Mouse (Mus musculus) skeletal muscle tissue, adult 2 months (tissue): Measurements from ENCODE around the gene Lrrc1.
A peak's percentile ranks its signal among the peaks of the same experiment; 100 is the strongest.

Experiments
- DNase-seq: peaks from one replicate; pipeline ENCODE4 v3.0.0-alpha.2; 2012; ENCODE audit warnings: low read depth, low spot score

The Lrrc1 gene

DNA sequence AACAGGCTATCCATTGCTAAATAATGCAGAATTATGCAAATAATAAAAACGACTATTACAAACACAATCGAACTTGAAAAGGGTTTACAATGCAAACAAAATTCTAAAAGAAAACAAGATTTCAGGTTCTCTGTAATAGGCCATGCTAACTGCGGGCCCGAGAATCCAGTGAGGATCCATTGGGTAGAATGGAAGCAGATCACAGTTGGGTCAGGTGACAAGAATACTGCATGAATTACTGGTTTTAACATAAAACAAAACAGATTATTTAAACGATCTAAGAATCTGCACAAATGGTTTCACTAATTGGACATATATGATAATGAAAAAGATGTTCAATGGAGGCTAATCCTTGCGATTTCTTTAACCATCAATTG, 42.5 kb downstream of the Lrrc1 start:
- DNase-seq: no peak

DNA sequence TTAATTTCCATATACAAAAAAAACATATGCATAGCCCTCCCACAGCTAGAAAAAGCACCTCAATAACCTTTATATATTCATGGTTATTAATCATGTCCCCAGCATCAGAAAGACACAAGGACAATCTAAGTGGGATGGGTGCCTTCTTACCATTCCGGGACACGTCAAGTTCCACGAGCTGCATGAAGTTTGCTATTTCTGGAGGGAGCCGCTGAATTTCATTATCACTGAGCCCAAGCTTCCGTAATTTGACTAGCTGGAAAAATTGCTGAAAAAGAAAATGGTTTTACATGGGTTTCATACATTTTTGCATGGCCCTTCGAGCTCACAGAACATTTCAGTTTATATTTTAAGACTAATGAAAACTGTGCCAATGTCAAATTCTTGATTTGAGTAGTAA, 45.6 kb downstream of the Lrrc1 start:
- DNase-seq: no peak

DNA sequence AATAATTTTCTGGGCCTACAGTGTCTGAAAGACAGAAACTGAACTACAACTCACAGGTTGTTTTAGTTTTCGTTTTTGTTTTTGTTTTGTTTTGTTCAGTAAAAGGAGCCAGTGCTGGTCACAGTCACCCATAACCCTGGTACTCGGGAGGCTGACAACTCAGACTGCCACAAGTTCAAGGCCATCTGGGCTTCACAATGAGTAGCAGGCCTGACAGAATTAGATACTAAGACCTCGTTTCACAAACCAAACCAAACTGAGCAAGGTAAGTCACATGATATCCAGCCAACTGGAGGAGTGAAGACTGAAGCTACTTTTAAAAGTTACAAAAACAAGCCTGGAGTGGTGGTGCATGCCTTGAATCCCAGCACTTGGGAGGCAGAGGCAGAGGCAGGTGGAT, 46.3 kb downstream of the Lrrc1 start:
- no peak for DNase-seq

DNA sequence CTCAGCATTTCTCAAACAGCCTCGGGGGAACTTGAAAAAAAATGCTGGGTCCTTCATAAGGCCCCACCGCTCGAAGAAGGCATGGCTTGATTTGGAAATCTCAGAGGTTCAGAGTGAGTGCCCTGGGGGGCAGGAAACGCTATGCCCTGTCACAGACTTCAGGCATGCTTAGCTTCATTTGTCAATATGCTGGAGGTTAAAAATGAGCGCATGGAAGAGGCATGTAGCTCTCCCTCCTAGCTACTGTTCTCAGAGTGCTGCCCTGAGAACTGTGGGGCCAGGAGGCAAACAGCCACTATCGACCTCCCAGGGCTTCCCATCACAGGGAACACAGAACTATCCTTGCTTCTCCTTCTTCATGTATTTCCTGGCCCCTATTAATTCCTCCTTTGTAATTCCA, 47.5 kb downstream of the Lrrc1 start:
- DNase-seq: no peak

DNA sequence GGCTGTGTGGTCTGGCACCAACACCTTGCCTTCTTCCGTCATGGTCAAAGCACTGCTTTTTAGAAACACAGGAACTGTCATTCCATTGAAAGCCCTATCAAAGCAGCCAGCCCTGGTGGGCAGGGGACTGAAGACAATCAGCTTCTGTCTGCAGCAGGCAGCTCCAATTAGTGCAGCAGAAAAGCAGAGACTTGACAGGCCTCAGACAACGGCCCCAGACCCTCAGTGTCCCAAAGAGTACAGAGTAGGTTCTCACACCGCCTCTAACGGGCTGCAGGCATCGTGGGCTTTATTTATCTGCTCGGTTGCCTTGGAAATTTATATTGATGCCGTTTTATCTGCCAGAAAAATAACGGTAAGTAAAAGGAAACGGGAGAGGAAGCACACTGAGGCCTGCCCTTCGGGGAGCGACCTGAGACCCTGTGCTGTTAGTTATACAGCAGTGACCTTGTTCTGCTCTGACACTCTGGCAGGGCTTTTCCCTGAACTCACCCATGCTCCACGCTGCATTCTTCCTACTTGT, 48.1 kb downstream of the Lrrc1 start:
- DNase-seq: no peak

DNA sequence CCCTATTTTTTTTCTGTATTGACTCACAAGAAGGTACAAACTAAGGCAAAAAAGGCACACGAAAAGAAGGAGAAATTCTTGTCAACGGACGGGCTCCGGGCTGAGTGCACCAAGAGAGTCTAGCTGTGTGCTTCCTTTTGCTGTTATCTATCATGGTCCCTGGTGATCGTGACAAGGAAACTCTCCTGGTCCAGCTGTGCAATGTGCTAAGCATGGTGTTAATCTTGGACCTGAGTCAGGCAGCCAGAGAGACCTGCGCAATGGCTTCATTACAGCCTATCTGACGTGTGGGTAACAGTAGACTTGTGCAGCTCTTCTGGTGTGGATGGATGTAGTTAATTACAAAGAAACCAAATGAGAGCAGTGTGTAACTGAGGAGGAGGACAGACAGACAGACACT, 50.4 kb downstream of the Lrrc1 start:
- no peak for DNase-seq

DNA sequence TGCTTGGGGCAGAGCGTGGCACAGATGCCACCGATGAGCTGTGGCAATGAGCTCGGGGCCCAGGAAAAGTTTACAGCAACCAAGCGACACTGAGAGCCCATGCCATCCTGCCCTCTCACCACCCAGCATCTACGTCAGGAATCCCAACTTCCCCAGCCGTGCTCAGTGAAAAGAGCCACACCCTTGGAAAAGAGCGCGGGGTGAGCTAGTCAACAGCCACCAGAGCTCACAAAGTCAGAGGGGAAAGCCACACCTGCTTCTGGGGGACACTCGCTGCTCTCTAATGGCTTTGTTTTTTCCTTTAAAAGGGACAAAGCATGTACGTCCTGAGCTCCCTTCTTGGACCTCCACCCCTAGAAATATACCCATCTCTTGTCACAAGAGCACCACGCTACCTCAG, 56.1 kb downstream of the Lrrc1 start:
- no peak for DNase-seq

DNA sequence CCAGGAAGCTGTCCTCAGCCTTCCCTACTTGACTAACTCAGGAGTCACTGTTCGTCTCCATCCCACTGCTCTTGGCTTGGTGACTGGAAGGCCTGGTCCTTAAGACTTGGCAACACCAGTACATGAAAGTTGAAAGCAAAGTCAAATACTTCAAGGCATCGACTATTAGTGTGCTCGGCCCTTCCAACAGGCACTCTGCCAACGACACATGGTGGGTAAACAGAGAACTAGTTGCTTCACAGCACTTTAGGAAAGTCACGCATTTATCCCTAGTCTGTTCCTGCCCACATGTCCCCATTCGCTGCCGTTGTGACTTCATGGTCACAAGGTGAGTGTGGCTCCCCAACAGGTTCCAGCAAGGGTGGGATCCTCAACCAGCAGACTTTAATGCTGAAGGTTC, 57.2 kb downstream of the Lrrc1 start:
- DNase-seq: no peak

DNA sequence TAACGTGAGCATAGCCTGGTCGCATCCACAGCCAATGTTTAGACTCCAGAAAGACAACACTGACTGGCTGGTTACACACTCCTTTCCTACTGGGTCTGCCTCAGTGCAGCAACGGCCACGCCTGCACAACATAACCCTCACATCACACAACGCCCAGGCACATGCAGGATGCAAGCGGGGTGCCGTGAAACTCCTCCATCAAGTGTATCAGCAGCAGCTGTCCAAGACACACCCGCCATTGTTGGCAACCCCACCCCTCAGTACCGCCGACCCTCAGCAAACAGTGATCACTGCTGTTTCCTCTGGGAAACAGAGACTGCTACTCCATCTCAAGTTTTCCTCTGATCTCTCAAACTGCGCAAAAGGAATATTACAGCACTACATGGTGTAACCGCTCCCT, 58.8 kb downstream of the Lrrc1 start:
- DNase-seq: no peak

DNA sequence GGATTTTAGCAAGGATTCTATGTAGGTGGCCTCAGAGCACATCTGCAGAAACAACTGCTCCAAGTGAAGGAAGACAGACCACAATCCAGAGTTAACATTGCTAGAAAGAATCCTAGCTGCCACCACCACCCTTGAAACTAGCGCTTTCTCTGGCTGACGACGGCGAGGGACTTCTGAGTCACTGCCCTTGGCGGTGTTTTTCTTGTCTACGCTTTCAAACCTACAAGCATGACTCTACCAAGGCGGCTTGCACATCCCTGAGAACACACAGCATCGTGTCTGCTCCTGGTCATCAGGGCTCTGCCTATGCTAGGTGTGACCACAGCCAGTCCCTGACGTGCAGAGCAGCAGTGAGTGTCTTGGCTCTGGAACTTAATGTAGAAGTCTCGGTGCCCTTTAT, 59.9 kb downstream of the Lrrc1 start:
- peak; percentile 8 for DNase-seq

DNA sequence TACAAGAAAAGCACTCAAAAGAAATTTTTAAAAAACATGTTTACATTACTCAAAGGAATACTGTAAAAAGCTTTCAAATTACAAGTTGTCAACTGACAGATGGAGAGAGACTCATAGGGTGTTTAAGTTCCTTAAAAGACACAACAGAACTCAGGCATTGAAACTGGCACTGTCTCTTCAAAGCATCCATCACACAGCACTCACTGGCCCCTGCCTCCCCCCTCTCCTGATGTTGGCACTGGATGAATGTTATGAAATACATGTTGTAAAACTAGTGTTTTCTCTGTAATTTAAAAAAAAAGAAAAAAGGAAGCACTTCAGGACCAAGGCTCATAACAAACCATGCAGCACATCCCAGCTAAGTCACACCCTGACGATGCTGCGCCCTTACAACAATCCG, 61.1 kb downstream of the Lrrc1 start:
- DNase-seq: no peak

DNA sequence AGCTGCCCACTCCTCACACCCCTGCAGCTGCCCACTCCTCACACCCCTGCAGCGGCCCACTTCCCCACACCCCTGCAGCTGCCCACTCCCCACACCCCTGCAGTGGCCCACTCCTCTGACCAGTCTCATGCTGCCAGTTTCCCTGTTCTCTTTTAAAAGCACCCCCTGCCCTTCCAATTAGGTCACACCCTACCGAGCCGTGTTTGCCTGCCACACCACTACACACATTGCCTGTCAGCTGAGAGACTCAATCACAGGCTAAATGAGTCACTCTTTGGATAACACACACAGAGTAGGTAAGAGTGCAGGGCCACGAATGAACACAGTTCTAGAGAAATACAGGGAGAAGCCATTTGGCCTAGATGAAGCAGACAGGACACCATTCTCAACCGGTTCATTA, 62.4 kb downstream of the Lrrc1 start:
- no peak for DNase-seq

DNA sequence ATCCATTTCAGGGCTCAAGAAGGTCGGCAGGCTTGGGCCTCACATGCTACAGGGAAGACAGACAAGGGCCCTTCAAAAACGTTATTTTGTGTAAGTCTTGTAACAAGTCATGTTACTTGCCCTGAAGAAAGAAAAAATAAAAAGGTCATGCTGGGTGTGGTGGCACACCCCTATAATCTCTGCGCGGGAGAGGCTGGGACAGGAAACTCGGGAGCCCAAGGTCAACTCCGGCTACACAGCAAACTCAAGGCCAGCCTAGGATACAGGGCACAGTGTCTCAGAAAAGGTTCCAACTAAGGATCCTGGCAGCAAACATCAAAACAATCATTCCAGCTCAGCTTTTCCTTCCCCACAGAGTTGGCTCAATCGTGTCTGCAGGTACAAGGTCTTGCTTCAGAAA, 63.3 kb downstream of the Lrrc1 start:
- no peak for DNase-seq

DNA sequence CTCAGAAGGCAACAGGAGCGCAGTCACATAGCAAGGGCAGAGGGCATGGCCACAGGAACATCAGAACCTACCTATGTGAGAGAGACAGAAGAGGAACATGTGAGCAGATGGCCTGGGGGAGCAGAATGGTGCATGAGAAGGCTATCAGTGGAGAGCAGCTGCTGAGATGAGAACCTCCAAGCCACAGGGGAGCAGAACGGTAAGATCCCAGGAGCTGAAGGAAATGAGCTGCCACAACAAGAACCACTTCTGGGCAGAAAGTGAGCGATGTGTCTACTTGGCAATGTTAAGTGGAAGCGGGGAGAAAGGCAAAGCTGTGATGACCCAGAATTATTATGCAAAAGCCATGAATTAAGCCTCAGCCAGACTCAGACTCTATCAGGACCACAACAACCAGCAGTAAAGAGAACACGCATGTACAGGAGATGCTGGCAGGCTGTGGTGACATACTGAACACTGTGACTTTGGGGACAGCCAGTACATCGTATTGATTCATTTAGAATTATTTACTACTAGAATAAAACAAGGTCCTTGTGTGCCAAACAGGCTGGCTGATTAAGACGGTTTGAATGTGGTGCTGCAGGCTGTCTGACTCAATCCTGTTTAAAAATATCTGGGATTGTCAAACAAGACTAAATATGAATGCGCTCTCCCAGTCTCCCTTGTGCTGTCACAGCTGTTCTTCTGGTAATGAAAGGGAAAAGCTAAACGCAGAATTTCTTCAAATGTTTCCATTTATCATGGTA, 63.9 kb downstream of the Lrrc1 start:
- no peak for DNase-seq

DNA sequence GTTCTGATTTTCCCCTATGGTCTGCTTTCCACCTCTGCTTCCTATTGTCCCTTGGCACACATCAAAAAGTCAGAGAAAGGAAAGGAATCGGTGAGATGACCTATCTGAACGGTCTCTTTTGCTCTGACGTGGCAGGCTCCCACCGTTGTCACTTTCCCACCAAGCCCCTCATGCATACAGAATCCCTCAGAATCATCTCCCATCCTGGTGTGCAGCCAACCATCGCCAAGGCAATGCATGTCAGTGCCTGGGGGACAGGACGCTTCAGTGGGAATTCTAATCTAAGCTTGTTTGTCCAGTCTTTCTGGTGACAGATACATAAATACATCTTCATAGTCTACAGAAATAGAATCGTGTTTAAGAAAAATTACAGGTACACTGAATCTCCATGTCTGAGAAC, 64.7 kb downstream of the Lrrc1 start:
- DNase-seq: no peak

DNA sequence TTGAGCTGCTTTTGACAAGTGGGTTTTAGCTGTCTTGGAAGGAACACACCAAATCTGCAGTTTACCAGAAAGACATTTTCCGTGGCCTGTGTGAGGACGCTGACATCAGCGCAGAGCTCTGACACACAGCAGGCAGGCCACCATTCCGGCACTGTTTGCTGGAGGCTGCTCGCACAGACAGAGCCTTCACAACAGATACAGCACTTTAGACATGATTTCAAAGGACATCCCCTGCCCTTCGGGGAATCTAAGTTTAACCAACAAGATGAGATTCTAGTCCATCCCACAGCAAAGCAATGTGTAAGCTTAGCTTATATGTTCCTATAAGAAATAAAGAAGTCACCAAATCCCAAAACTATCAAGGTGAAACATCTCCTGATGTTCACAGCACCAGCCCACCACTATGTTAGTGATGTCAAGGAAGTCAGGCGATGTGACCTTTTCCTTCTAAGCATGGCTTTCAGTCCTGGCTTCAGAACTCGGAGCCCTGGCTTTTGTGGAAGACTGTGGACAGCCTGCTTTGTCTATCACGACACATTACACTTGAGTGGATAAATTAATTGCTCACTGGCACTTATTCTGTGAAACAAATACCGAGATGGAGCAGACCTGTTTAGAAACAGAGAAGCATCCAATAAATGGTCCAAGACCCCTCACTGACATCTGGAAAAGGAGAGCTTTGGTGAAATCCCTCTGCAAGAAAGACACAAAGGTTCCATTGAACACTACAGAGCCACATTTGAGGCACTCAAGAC, 66.3 kb downstream of the Lrrc1 start:
- no peak for DNase-seq

DNA sequence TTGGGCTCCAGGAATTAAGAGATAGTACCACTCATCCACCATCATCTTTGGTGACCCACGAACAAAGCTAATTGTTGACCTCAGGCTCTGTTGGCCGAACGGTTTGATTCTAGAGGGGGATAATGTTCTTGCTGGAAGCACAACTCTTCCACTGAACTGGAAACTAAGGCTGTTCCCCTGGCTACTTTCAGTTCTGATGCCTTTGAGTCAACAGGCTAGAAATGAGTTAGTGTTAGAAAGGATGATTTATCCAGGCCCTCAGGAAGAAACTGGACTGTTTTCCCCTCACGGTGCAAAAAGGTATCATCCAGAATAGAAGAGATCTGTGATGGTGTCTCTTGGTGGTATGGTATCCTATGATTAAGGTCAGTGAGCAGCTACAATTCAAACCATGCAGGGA, 70.1 kb downstream of the Lrrc1 start:
- no peak for DNase-seq

DNA sequence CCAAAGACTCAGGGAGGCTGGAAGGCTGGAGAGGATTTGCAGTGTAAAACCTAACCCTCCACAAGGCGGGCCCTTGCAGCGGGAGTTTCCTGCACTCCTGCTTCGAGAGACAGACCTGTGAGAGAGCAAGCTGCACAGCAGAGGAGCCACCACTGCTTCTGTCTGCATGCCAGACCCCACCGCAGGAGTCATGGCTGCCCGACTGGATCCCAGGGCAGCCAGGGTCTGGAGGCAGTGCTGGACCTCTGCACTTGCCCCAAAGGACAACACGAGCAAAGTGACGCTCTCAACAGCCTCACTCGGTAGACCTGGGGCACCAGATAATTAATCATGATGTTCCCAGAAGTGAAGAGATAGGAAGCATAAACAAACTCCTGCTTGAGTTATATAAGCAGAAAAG, 72.1 kb downstream of the Lrrc1 start:
- DNase-seq: no peak

DNA sequence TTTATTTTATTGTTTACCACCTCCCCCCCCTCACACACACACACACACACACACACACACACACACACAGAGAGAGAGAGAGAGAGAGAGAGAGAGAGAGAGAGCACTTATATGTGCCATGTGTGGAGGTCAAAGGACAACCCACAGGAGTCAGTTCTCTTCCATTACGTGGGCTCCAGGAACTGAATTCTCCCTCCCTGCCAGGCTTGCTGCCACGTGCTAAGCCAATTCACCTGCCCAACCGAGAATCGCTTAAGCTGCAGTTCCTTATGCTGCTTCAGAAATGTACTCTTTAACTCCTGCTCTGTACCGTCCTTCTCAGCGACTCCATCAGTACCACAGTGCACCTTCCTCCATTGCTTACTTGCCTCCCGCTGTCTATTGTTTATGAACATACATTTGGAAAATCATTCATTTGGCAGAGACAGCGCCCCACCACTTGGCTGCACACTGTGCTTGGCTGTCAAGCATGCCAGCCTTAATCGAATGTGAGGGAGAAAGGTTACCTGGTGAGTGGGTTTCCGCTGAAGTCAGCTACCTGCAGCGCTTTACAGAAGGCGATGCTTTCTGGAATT, 72.9 kb downstream of the Lrrc1 start:
- no peak for DNase-seq

DNA sequence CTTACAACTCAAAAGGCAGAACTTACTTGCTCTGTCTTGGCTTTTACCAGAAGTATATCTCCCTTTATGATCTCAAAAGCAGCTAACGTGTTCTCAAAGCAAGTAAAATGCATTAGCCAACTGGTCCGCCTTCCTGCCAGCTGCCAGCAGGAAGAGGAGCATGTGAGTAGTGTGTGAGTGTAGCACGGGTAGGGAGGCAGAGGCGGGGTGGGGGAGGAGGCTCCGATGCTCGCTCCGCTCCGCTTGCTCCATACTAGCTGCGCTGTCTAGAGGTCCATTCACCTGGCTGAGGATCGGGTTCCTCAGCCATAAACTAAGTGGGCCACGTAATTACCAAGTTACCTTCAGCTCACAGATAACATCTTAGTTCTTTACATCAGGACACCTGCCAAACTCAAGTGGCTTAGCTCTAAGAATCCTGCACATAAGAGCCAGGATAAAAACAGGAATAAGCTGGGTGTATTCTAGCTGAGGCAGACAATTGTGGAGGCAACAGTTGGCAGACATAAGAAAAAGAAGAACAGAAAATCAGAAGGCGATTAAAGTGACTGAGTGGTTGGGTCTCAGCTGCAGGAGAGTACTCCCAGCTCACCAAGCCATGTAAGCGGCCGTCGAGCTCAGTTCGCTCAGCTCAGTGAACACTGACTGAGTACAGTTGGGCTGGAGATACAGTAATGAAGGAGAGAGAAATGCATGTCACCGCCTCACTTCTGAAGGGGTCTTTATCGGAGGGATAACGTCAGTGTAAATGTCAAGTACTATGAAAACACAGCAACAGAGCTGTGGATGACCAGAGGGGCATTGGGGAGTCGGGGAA, 74.7 kb downstream of the Lrrc1 start:
- DNase-seq: no peak

DNA sequence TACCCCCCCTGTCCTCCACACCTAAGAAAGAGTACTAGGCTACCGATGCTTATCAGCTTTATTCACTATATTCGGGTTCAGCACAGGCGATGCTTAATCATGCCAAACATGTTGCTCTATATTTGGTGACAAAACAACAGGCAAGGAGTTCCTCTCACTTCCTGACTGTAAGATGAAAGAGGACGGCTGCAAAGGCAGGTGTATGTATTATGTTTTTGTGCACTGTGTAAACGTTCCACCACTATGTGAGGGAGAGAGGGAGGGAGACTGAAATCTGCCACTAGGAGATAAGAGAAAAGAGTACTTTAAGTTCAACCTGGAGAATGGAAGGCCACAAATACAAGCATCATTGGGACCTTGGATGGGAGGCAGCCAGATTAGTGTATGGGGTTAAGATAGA, 77.7 kb downstream of the Lrrc1 start:
- no peak for DNase-seq

DNA sequence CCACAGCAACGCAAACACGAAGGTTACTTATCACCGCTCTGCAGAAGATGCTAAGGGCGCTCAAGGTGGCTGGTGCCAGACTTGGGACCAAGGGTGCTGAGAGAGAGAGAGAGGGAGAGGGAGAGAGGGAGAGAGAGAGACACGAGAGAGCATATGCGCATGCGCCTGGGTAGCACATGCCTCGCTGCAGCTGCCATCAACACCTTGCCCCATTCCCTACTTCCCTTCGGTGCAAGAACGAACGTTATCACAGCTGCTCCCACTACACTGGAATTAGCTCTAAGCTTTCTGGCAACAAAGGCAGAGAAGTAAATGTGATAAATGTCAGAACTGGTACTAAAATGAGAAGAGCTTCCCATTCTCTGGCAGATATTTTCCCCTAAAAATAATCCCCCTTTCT, 79.3 kb downstream of the Lrrc1 start:
- DNase-seq: no peak
